Mouse (Mus musculus) heart, embryonic 10.5 days (tissue): ENCODE results near the gene Tmcc2. TPM values are rescaled to one million over a fixed set of nuclear protein-coding genes. Genes with fewer than 3 reads are reported as not detected.

Experiments used
- DNase-seq: peaks from one replicate; pipeline ENCODE4 v3.0.0-alpha.2; 2017; ENCODE audit warnings: low spot score
- H3K27ac ChIP-seq: fragments of 300-500 bp; sonication (generic); 2 replicates; pipeline ENCODE4 v1.5.1; 2016; ENCODE audit warnings: mild to moderate bottlenecking
- H3K27me3 ChIP-seq: fragments of 300-500 bp; sonication (generic); 2 replicates; pipeline ENCODE4 v1.6.1; 2016; ENCODE audit warnings: mild to moderate bottlenecking; ENCODE audit not compliant: poor library complexity, insufficient read depth, severe bottlenecking
- H3K36me3 ChIP-seq: fragments of 300-500 bp; sonication (generic); 2 replicates; pipeline ENCODE4 v1.6.1; 2016; ENCODE audit warnings: mild to moderate bottlenecking, moderate library complexity
- H3K4me1 ChIP-seq: fragments of 300-500 bp; sonication (generic); 2 replicates; pipeline ENCODE4 v1.6.1; 2016; ENCODE audit warnings: mild to moderate bottlenecking
- H3K4me3 ChIP-seq: fragments of 300-500 bp; sonication (generic); 2 replicates; pipeline ENCODE4 v1.5.1; 2016; ENCODE audit warnings: mild to moderate bottlenecking, moderate library complexity
- H3K9me3 ChIP-seq: fragments of 300-500 bp; sonication (generic); 2 replicates; pipeline ENCODE4 v1.6.1; 2016; ENCODE audit warnings: mild to moderate bottlenecking, moderate library complexity
- WGBS: fragments of 180-500 bp; shearing (Covaris S2); methylation state at CpG from one replicate; pipeline ENCODE4 v1.1.7; 2016; 5-methylcytosine and 5-hydroxymethylcytosine counted together
- polyA plus RNA-seq: library from polyadenylated mRNA; unstranded; fragments of >200 nt; fragmentation: Nextera tagmentation; extraction: Ambion mirVana; gene quantifications from 2 replicates; pipeline ENCODE4 v1.2.1, GENCODE M21; 2016

The Tmcc2 gene
- polyA plus RNA-seq = 10.1 and 12.6 TPM in 2 replicates

DNA sequence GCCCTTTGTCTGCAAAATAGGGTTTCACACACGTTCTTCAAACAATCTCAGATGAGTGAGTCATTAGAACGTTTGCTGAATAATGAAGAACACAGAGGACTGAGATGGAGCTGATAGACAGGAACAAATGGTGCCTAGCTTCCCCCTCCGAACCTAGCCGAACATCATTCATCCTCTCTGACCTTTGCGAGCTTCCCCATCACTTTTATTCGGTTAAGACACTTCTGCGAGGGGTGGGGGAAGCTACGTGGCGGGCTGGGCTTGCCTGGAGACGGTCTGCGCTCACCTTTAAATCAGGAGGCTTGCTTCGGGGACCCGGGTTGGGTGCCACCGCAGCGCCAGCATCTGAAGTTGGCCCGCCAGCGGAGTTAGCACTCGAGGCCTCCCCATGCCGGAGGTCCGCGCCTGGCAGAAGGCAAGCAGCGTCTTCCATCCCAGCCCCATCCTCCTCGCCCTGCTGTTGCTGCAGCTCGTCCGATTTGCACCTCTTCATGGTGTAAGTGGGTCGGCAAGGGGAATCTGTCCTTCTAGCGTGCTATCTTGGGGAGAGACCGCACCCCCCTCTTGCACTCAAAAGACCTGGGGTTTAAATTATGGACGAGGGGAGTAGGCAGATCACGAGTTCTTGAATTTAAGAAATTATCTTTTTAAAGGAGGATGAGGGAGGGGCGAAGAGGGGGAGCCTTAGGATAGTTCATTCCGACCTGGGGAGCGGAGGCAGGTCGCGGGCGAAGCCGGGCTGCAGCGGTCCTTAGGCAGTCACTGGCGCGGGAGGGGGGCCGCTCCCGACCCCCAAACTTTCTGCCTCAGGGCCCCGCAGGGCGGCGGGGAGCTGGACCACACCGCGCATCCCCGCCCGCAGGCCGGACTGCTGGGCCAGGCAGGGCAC lies at the start of gene Tmcc2:
Gene Tmcc2, minus strand, starts transcription at position 591 of the 889 bp plus-strand sequence.
- no peak for DNase-seq
- H3K9me3 ChIP-seq = no peaks in the 10 kb centered on the region
- H3K27ac ChIP-seq = peak within 1 kb of the TSS; percentile 95
- H3K27me3 ChIP-seq = 0 out of 2 replicates have a peak, but pooled peaks cover 10% of the 10 kb centered on the region
- peak within 1 kb of the TSS; percentile 82 for H3K4me3 ChIP-seq
- H3K4me1 ChIP-seq = peaks cover 48% of the 10 kb centered on the region
- no peaks in the 10 kb centered on the region for H3K36me3 ChIP-seq
- WGBS = under 1% methylated on average over 50 of the region's 50 CpGs

DNA sequence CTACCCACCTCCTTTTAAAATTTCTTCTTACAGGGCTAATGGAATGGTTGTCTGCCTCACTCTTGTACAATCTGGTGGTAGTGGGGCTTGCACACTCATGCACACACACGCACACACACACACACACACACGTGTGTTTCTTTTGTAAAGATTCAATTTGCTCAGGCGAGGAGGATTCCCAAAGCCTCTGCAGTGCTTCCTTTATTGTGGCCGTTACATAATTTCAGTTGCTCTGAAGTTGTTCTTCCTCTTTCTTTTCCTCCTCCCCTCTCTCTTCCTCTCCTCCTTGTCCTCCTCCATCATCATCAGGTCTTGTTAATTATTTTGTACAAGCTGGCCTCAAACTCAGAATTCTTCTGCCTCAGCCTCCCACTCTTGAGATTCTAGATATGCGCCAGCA lies 46.3 kb upstream of the Tmcc2 start:
- no peak overlapping the region for H3K27ac ChIP-seq
- no peaks in the 10 kb centered on the region for H3K4me1 ChIP-seq
- no peak for DNase-seq
- 88% methylated on average over 5 of the region's 5 CpGs for WGBS
- H3K36me3 ChIP-seq = peaks cover 51% of the 10 kb centered on the region
- no peak overlapping the region for H3K4me3 ChIP-seq
- no peaks in the 10 kb centered on the region; the same call in 1 of the 2 replicates for H3K9me3 ChIP-seq
- no peaks in the 10 kb centered on the region for H3K27me3 ChIP-seq

DNA sequence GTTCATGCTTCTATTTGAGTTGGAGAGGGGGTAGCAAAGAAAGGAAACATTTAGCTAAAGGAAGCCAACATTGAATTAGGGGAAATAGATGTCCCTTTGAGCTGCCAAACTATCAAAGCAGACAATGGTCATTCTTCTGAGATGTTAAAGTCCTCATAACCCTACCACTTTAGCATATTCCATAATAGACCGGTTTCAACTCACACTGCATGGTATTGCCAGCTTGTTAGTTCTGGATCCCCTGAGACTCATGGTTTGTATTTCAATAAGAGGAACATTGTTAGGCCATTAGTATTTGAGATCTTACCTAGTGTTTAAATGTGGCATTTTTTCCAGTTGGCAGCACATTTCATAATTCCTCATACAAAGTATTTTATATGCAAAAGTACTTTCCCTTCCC lies 45.9 kb upstream of the Tmcc2 start:
- Histone ChIP-seq H3K4me1 (peaks cover under 1% of the 10 kb centered on the region; the same call in 1 of the 2 replicates), H3K27ac (no peak overlapping the region), H3K27me3 (no peaks in the 10 kb centered on the region), H3K9me3 (no peaks in the 10 kb centered on the region; the same call in 1 of the 2 replicates), H3K4me3 (no peak overlapping the region), H3K36me3 (peaks cover 47% of the 10 kb centered on the region)
- DNase-seq = no peak
- 89% methylated on average over 1 of the region's 1 CpGs for WGBS

DNA sequence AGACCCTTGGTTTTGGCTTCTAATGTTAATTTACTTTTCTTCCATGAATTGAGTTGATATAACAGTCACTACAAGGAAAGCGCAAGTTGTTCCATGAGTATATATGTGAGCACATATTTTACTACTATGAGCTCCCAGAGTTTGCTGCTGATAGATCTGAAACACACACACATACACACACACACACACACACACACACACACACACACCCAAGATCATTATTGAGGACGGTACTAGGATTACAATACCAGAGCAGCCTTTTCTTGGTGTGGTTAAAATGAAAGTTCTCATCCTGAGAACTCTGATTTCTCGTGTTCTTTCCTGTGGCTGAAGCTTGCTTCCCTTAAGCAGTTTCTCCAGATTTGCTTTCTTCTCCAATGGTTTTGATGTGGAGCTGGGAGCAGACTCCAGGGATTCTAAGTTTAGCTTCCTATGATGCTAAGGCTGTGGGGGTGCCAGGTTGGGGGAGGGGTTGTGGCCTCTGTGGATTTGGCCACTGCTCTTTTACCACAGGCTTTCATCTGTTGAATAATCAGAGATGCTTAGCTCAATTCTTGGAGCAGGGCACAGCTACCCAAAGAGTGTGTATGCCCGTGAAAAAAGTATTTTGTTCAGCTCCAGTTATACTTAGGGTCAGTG lies 45.4 kb upstream of the Tmcc2 start:
- Histone ChIP-seq H3K36me3 (peaks cover 42% of the 10 kb centered on the region), H3K27ac (no peak overlapping the region), H3K4me3 (no peak overlapping the region), H3K9me3 (no peaks in the 10 kb centered on the region; the same call in 1 of the 2 replicates), H3K4me1 (peaks cover 5% of the 10 kb centered on the region; the same call in 1 of the 2 replicates), H3K27me3 (no peaks in the 10 kb centered on the region)
- DNase-seq = no peak
- WGBS = 79% methylated on average over 4 of the region's 4 CpGs

DNA sequence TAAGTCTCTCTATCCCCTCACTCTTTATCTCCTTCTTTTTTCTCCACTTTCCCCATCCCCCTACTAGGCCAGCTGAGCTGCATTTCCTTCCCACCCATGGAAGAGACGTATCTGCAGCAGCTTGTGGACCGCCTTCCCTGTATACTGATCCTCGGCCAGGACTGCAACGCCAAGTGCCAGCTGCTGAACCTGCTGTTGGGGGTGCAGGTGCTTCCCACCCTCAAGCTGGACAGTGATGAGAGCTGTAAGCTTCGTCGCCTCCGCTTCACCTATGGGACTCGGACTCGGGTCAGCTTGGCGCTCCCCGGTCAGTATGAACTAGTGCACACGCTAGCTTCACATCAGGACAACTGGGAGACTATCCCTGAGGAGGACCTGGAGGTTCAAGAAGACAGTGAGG lies 43.0 kb upstream of the Tmcc2 start:
- no peak overlapping the region for H3K4me3 ChIP-seq
- DNase-seq = no peak
- peaks cover 5% of the 10 kb centered on the region; the same call in 1 of the 2 replicates for H3K4me1 ChIP-seq
- H3K36me3 ChIP-seq = peaks cover 20% of the 10 kb centered on the region
- no peaks in the 10 kb centered on the region for H3K27me3 ChIP-seq
- no peaks in the 10 kb centered on the region for H3K9me3 ChIP-seq
- WGBS = 88% methylated on average over 12 of the region's 12 CpGs
- H3K27ac ChIP-seq = no peak overlapping the region

DNA sequence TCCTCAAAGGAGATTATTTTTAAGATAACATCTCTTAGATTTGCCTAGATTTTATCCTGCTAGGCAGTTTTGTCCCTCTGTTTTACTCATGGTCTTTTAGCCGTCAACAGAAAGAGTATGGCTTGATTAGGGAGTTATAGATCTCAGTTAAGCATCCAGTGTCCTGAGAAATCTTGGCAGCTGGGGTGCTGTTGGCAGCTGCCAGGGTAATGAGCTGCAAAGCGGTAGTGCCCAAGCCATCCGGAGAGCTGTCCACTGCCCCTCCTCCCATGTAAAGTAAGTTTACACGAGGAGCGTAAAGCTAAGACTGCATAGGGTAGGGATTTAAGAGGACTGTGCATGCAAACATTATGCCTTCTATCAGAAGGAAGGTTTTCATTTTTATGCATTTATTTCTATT lies 42.3 kb upstream of the Tmcc2 start:
- 81% methylated on average over 5 of the region's 5 CpGs for WGBS
- peaks cover 5% of the 10 kb centered on the region; the same call in 1 of the 2 replicates for H3K4me1 ChIP-seq
- H3K36me3 ChIP-seq = peaks cover 20% of the 10 kb centered on the region

DNA sequence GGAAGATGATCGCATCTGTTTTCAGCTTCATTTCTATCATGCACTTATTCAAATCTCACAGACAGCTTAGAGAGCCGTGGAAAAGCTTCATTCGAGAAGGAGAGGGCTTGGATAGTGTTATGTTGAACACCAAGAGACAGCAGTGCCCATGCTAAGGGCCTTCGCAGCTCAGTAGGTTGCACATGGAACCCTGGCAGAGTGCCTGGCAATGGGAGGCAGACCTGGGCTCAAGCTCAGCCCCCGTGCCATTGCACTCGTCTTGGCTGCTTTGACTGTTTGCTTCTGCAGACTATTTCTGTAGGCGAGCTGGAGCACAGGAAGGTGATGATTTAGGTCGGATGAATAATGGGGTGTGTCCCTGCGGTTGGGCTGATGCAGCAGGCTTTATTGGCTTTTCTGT lies 40.6 kb upstream of the Tmcc2 start:
- Histone ChIP-seq H3K9me3 (no peaks in the 10 kb centered on the region), H3K27me3 (no peaks in the 10 kb centered on the region), H3K4me1 (peaks cover 5% of the 10 kb centered on the region; the same call in 1 of the 2 replicates), H3K4me3 (no peak overlapping the region), H3K27ac (no peak overlapping the region), H3K36me3 (peaks cover 17% of the 10 kb centered on the region)
- WGBS = 73% methylated on average over 9 of the region's 9 CpGs
- no peak for DNase-seq

More for the DNA sequence above, 42.3 kb upstream of the Tmcc2 start:
- no peaks in the 10 kb centered on the region for H3K9me3 ChIP-seq
- H3K27ac ChIP-seq = no peak overlapping the region
- H3K4me3 ChIP-seq = no peak overlapping the region
- no peak for DNase-seq
- no peaks in the 10 kb centered on the region for H3K27me3 ChIP-seq

DNA sequence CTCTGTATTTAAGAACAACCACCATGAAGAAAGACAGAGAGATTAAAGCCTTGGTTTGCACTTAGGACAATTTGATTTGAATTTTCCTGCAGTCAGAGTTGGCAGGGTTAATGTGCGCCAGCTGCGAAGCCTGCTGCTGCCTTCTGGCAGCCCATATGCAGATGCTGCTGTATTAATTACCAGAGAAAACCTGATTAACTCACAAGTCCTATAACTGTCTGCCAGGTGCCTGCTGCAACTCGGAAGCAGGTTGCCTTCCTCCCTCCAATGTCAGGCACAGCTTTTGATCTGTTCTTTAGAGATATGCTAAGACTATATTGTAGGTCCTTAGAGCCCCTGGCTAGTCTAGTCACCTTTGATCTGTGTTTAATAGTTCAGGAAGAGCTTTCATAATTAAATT lies 39.7 kb upstream of the Tmcc2 start:
- H3K27me3 ChIP-seq = no peaks in the 10 kb centered on the region
- H3K9me3 ChIP-seq = no peaks in the 10 kb centered on the region
- DNase-seq = no peak

DNA sequence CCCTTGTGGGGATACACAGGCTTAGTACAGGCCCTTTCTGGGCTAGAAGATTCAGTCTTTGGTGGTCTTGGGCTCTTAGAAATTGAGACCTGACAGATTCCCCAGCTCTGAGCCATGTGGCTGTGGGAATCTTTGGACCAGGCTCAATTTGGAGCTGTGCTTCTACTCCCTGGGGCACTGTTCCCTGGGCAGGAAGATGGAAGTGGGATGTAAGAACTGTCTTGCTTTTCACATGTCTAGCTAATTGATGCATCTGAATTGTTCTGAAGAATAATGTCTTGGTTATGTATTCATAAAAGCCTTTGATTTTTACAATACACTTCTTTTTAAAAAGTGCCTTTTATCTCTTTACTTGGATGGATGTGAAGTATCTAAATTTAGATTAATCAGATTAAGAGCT lies 34.5 kb upstream of the Tmcc2 start:
- Histone ChIP-seq H3K4me1 (no peaks in the 10 kb centered on the region), H3K9me3 (no peaks in the 10 kb centered on the region), H3K4me3 (no peak overlapping the region), H3K27ac (no peak overlapping the region), H3K36me3 (peaks cover 5% of the 10 kb centered on the region), H3K27me3 (no peaks in the 10 kb centered on the region)
- no peak for DNase-seq

More for the DNA sequence above, 39.7 kb upstream of the Tmcc2 start:
- WGBS = 87% methylated on average over 3 of the region's 3 CpGs
- H3K4me1 ChIP-seq = peaks cover 5% of the 10 kb centered on the region; the same call in 1 of the 2 replicates
- H3K36me3 ChIP-seq = peaks cover 13% of the 10 kb centered on the region
- no peak overlapping the region for H3K27ac ChIP-seq
- no peak overlapping the region for H3K4me3 ChIP-seq

DNA sequence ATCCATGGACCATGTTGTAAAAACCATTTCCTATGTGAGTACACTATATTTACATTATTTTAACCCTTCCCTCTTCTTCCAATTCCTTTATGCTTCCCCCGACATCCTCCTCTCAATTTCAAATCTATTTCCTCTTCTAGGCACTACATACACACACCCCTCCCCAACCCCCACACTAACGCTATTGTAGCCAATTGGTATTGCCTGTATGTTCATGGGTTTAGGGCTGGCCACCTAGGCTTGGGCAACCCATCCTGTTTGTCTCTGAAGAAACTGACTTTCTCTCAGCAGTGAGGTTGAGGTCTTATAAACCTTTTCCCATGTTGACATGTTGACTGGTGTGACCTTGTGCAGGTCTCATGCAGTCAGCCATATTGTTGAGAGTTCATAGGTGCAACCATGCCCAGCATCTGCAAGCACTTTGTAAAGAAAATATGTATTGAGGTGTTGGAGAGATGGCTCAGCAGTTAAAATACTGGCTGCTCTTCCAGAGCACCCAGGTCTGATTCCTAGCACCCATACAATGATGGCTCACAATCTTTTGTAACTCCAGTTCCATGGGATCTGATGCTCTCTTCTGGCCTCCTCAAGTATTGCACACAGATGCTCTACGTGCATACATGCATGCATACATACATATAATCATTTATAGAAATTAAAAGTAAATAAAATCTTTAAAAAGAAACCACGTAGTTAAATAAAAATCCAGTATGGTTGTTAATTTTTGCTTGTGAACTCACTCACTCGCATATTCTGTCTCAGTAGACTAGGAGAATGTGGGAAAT lies 32.0 kb upstream of the Tmcc2 start:
- peaks cover 8% of the 10 kb centered on the region for H3K4me1 ChIP-seq
- H3K27me3 ChIP-seq = no peaks in the 10 kb centered on the region
- no peak overlapping the region for H3K4me3 ChIP-seq
- H3K27ac ChIP-seq = no peak overlapping the region
- WGBS = 87% methylated on average over 5 of the region's 5 CpGs
- H3K36me3 ChIP-seq = peaks cover 5% of the 10 kb centered on the region
- no peak for DNase-seq
- H3K9me3 ChIP-seq = no peaks in the 10 kb centered on the region

DNA sequence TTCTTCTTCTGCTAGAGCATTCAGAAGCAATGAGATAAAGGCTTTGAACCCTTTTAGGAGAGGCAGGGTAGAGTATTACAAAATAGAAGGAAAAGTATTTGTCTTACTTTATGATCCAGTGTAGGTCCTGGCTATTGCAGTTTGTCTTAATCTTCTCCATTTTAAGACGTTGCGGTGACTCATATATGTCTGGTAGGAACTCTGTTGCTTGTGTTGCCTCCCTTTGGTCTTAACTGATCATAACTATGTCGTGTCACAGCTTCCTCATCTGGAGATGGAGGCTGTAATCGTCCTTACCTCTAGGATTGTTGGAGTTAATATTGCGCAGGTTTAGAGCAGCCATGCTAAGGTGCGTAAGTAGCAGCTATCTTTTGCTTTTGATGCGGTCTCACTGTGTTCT lies 29.6 kb upstream of the Tmcc2 start:
- peaks cover 5% of the 10 kb centered on the region for H3K36me3 ChIP-seq
- WGBS = 83% methylated on average over 7 of the region's 7 CpGs
- H3K4me1 ChIP-seq = peaks cover 19% of the 10 kb centered on the region

DNA sequence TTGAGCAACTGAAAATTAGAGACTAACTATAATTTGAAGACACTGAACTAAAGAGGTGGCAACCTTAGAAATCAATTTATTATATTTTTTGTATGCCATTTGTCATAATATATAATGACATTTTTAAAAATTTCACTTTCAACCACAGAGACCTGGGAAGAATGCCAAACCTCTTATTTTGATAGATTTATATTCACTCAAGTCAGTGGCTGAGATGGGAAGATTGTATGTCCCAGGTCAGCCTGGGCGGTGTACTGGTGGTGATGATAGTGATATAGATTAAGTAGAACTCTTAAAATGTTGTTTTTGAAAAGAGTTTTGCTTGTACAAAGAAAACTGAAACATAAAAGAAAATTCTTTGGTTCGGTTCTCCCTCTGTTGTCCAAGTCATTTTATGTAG lies 29.1 kb upstream of the Tmcc2 start:
- no peak overlapping the region for H3K4me3 ChIP-seq
- no peaks in the 10 kb centered on the region for H3K9me3 ChIP-seq
- WGBS = 83% methylated on average over 2 of the region's 2 CpGs
- DNase-seq = no peak
- no peaks in the 10 kb centered on the region for H3K27me3 ChIP-seq
- peaks cover 19% of the 10 kb centered on the region for H3K4me1 ChIP-seq
- H3K36me3 ChIP-seq = peaks cover 5% of the 10 kb centered on the region
- no peak overlapping the region for H3K27ac ChIP-seq

More for the DNA sequence above, 29.6 kb upstream of the Tmcc2 start:
- DNase-seq = no peak
- Histone ChIP-seq H3K9me3 (no peaks in the 10 kb centered on the region), H3K27me3 (no peaks in the 10 kb centered on the region), H3K27ac (no peak overlapping the region), H3K4me3 (no peak overlapping the region)
